Mouse (Mus musculus) liver, embryonic 15.5 days (tissue): ENCODE results near the gene Rnf11. TPM values are rescaled to one million over a fixed set of nuclear protein-coding genes. Genes with fewer than 3 reads are reported as not detected.

ENCODE experiments used
- ATAC-seq: fragments of 200-750 bp; cut with Nextera tagmentation; 2 replicates; pipeline ENCODE4 v1.8.0; 2017; ENCODE audit warnings: moderate number of reproducible peaks, mild to moderate bottlenecking, moderate library complexity; ENCODE audit not compliant: insufficient read depth
- H3K27ac ChIP-seq: fragments of 300-500 bp; sonication (generic); replicated peaks from 2 replicates; pipeline ENCODE4 v1.5.1; 2015; ENCODE audit warnings: mild to moderate bottlenecking, inconsistent platforms
- H3K27me3 ChIP-seq: fragments of 300-500 bp; sonication (generic); 2 replicates; pipeline ENCODE4 v1.6.1; 2015; ENCODE audit warnings: mild to moderate bottlenecking, inconsistent platforms
- H3K36me3 ChIP-seq: fragments of 300-500 bp; sonication (generic); replicated peaks from 2 replicates; pipeline ENCODE4 v1.6.1; 2015; ENCODE audit warnings: moderate library complexity, mild to moderate bottlenecking, inconsistent platforms
- H3K4me1 ChIP-seq: fragments of 300-500 bp; sonication (generic); replicated peaks from 2 replicates; pipeline ENCODE4 v1.6.1; 2015; ENCODE audit warnings: inconsistent platforms
- H3K4me2 ChIP-seq: fragments of 300-500 bp; sonication (generic); 2 replicates; pipeline ENCODE4 v1.6.1; 2015; ENCODE audit warnings: moderate library complexity, mild to moderate bottlenecking, inconsistent platforms
- H3K4me3 ChIP-seq: fragments of 300-500 bp; sonication (generic); replicated peaks from 2 replicates; pipeline ENCODE4 v1.5.1; 2015; ENCODE audit warnings: mild to moderate bottlenecking, inconsistent platforms
- H3K9ac ChIP-seq: fragments of 300-500 bp; sonication (generic); 2 replicates; pipeline ENCODE4 v1.6.1; 2015; ENCODE audit warnings: moderate library complexity, mild to moderate bottlenecking, inconsistent platforms
- H3K9me3 ChIP-seq: fragments of 300-500 bp; sonication (generic); replicated peaks from 2 replicates; pipeline ENCODE4 v1.6.1; 2016; ENCODE audit warnings: inconsistent platforms
- WGBS: fragments of 180-500 bp; shearing (Covaris S2); methylation state at CpG from one replicate; pipeline ENCODE4 v1.1.7; 2015; ENCODE audit warnings: mixed read lengths; ENCODE audit not compliant: insufficient replicate concordance; 5-methylcytosine and 5-hydroxymethylcytosine counted together
- polyA plus RNA-seq: library from polyadenylated mRNA; unstranded; fragments of >200 nt; fragmentation: Nextera tagmentation; extraction: Ambion mirVana; gene quantifications from 2 replicates; pipeline ENCODE4 v1.2.1, GENCODE M21; 2015

Gene Rnf11
- polyA plus RNA-seq, 1 experiment from 2014 or later, result 34.1 TPM

DNA sequence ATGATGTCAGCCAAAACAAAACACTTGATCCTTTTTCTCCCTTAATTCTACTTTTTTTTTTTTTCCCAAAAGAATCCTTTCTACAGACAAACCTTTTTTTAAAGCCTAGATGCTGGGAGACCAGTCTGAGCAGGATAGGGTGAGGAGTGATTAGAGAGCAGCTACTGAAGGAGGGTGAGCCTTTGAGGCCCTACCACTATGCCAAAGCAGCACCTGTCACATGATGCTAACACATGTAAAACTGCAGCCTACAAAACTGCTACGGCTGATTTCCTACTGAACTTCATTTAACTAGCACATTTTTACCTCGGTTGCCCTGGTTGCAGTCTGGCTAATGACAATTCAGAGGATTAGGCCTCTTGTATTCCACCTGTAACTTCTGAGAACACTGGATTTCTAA lies 39.6 kb downstream of the Rnf11 start:
- WGBS, result 23% methylated on average over 2 of the region's 2 CpGs
- peak overlapping the region; percentile 69 for H3K4me2 ChIP-seq
- no peaks in the 10 kb centered on the region for H3K27me3 ChIP-seq
- peaks cover 64% of the 10 kb centered on the region for H3K36me3 ChIP-seq
- H3K9me3 ChIP-seq, result no peaks in the 10 kb centered on the region
- peak overlapping the region; percentile 56 for H3K9ac ChIP-seq
- ATAC-seq, result peak; percentile 79
- H3K27ac ChIP-seq, result peak overlapping the region; percentile 98
- H3K4me3 ChIP-seq, result peak overlapping the region; percentile 17; the same call in 1 of the 2 replicates
- peaks cover 75% of the 10 kb centered on the region for H3K4me1 ChIP-seq

GRCm38 (mm10) chr4:109444471-109444870 lies 40.1 kb downstream of the Rnf11 start:
- ATAC-seq, result no peak
- Histone ChIP-seq H3K4me1 (peaks cover 80% of the 10 kb centered on the region), H3K27ac (peak overlapping the region; percentile 98), H3K36me3 (peaks cover 60% of the 10 kb centered on the region), H3K4me3 (no peak overlapping the region), H3K9ac (peak overlapping the region; percentile 56), H3K27me3 (no peaks in the 10 kb centered on the region), H3K9me3 (no peaks in the 10 kb centered on the region), H3K4me2 (peak overlapping the region; percentile 69)
- 71% methylated on average over 6 of the region's 6 CpGs for WGBS

GRCm38 (mm10) chr4:109442649-109443048 lies 41.9 kb downstream of the Rnf11 start:
- no peak for ATAC-seq
- WGBS, result 61% methylated on average over 4 of the region's 4 CpGs
- 0 out of 2 replicates have a peak overlapping the region, but pooled peaks have one; percentile 9 for H3K4me3 ChIP-seq
- peak overlapping the region; percentile 98 for H3K27ac ChIP-seq
- no peaks in the 10 kb centered on the region for H3K9me3 ChIP-seq
- peaks cover 58% of the 10 kb centered on the region for H3K36me3 ChIP-seq
- H3K27me3 ChIP-seq, result no peaks in the 10 kb centered on the region
- peak overlapping the region; percentile 62 for H3K4me2 ChIP-seq
- H3K9ac ChIP-seq, result peak overlapping the region; percentile 4; the same call in 1 of the 2 replicates
- H3K4me1 ChIP-seq, result peaks cover 98% of the 10 kb centered on the region

GRCm38 (mm10) chr4:109442126-109442525 lies 42.4 kb downstream of the Rnf11 start:
- WGBS, result 80% methylated on average over 7 of the region's 7 CpGs

DNA sequence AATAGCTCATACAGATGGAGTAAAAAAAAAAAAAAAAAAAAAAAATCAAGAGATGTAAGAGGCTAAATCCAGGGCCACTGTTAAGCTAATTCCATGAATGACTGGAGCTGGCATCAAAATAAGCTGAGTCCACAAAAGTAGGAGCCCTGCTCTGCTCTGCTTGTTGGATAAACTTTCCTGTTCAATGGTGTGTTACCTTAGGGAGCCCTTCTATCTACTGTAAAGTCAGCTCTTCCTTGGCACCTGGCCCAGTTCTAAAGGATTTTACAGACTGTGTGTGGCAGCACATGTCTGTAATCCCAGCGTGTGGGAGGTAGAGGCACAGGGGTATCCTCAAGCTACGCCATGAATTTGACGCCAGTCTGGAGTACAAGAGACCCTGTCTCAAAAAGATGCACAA lies 43.5 kb downstream of the Rnf11 start:
- H3K36me3 ChIP-seq, result peaks cover 46% of the 10 kb centered on the region
- ATAC-seq, result no peak
- H3K4me1 ChIP-seq, result peaks cover 85% of the 10 kb centered on the region
- peak overlapping the region; percentile 98 for H3K27ac ChIP-seq
- no peak overlapping the region; the same call in 1 of the 2 replicates for H3K9ac ChIP-seq
- WGBS, result 85% methylated on average over 3 of the region's 3 CpGs
- H3K27me3 ChIP-seq, result no peaks in the 10 kb centered on the region
- peak overlapping the region; percentile 62 for H3K4me2 ChIP-seq
- no peaks in the 10 kb centered on the region for H3K9me3 ChIP-seq
- peak overlapping the region; percentile 23; the same call in 1 of the 2 replicates for H3K4me3 ChIP-seq

More at GRCm38 (mm10) chr4:109442126-109442525, 42.4 kb downstream of the Rnf11 start:
- Histone ChIP-seq H3K36me3 (peaks cover 54% of the 10 kb centered on the region), H3K9me3 (no peaks in the 10 kb centered on the region), H3K4me1 (peaks cover 96% of the 10 kb centered on the region), H3K4me3 (0 out of 2 replicates have a peak overlapping the region, but pooled peaks have one; percentile 9), H3K9ac (peak overlapping the region; percentile 4; the same call in 1 of the 2 replicates), H3K27me3 (no peaks in the 10 kb centered on the region), H3K4me2 (peak overlapping the region; percentile 62), H3K27ac (peak overlapping the region; percentile 98)
- ATAC-seq, result no peak

DNA sequence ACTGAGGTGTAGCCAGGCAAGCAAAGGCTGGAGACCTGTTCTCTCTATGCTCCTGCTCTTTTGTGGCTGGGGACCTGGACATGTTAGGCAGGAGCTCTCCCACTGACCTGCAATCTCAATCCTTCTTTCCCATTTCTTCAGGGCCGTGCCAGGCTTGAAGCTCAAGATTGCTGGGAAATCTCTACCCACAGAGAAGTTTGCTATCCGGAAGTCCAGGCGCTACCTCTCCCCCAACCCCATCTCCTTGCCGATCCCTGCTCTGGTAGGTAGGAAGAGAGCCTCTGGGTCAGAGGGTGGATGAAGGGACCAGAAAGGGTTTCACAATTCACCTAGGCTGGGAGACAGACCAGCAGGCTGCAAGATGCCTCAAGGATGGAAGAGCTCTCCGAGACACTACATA lies 44.1 kb downstream of the Rnf11 start:
- H3K9ac ChIP-seq, result peak overlapping the region; percentile 59
- H3K4me2 ChIP-seq, result peak overlapping the region; percentile 62
- ATAC-seq, result no peak
- H3K36me3 ChIP-seq, result peaks cover 46% of the 10 kb centered on the region
- H3K27me3 ChIP-seq, result no peaks in the 10 kb centered on the region
- peak overlapping the region; percentile 23 for H3K4me3 ChIP-seq
- no peaks in the 10 kb centered on the region for H3K9me3 ChIP-seq
- H3K27ac ChIP-seq, result peak overlapping the region; percentile 98
- peaks cover 79% of the 10 kb centered on the region for H3K4me1 ChIP-seq
- 82% methylated on average over 5 of the region's 5 CpGs for WGBS

DNA sequence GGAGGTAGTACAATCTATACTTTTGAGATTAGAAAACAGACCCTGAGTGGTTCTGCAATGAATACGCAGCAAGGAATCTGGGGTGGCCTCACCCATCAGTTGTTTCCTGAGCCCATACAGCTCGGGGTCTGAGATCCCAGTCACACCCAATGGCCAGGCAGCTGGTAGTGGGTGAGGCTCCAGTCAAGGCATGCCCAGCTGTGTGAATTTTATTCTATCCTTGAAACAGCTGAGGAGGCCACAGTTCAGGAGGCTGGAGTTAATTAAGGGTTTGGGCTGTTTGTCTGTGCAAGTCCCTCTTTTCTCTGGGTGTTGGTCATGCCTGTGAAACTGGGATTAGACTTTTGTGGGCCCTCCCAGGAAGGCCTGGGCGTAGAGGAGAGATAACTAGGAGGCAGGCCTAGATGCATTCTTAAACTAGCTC lies 44.7 kb downstream of the Rnf11 start:
- Histone ChIP-seq H3K36me3 (peaks cover 46% of the 10 kb centered on the region), H3K27me3 (no peaks in the 10 kb centered on the region), H3K4me3 (peak overlapping the region; percentile 31), H3K4me2 (peak overlapping the region; percentile 62), H3K27ac (peak overlapping the region; percentile 98), H3K4me1 (peaks cover 73% of the 10 kb centered on the region), H3K9ac (peak overlapping the region; percentile 59), H3K9me3 (no peaks in the 10 kb centered on the region)
- peak; percentile 88 for ATAC-seq
- WGBS, result 20% methylated on average over 3 of the region's 3 CpGs

DNA sequence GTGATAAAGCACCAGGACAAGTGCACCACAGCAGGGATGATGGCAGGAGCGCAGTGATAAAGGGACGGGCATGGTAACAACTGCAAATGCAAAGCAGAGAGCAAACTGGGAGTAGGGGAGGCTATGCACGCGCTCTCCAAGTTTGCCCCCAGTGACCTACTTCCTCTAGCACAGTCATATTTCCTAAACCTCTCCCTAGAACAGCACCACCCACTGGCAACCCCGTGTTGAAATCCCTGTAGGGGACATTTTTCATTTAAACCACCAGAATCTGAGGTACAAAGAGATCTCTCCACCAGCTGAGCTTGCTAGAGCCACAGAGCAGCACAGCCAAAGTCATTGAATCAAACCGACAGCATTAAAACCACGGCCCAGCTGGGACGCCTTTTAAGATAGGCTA lies 45.4 kb downstream of the Rnf11 start:
- H3K27me3 ChIP-seq, result no peaks in the 10 kb centered on the region
- H3K4me2 ChIP-seq, result peak overlapping the region; percentile 62
- 44% methylated on average over 8 of the region's 8 CpGs for WGBS
- peaks cover 44% of the 10 kb centered on the region for H3K36me3 ChIP-seq
- H3K4me3 ChIP-seq, result peak overlapping the region; percentile 31
- H3K9ac ChIP-seq, result peak overlapping the region; percentile 59
- no peaks in the 10 kb centered on the region for H3K9me3 ChIP-seq
- ATAC-seq, result no peak
- peaks cover 66% of the 10 kb centered on the region for H3K4me1 ChIP-seq
- peak overlapping the region; percentile 98 for H3K27ac ChIP-seq

GRCm38 (mm10) chr4:109437913-109438878 lies 46.3 kb downstream of the Rnf11 start:
- Histone ChIP-seq H3K4me1 (peaks cover 62% of the 10 kb centered on the region), H3K27me3 (no peaks in the 10 kb centered on the region), H3K4me3 (0 out of 2 replicates have a peak overlapping the region, but pooled peaks have one; percentile 31), H3K9me3 (no peaks in the 10 kb centered on the region), H3K27ac (peak overlapping the region; percentile 98), H3K36me3 (peaks cover 35% of the 10 kb centered on the region), H3K4me2 (peak overlapping the region; percentile 62), H3K9ac (peak overlapping the region; percentile 59; the same call in 1 of the 2 replicates)
- peak; percentile 38 for ATAC-seq
- WGBS, result 43% methylated on average over 9 of the region's 9 CpGs

DNA sequence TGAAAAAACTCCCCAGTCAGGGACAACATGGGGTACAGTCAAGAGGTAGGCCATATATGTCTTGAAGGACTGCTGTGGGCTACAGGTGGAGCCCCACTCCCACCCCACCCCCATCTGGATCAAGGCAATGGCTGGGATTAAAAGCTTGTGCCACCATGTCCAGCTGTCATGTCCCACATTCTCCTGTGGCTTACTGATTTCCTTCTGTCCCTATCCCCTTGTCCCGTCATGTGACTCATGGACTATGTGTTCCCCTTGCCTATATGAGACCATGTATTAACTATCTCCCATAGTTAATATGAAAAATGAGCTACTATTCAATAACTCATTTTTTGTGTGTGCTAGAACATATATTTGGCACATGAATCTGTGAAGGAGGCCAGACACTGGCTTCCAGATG lies 50.3 kb downstream of the Rnf11 start:
- H3K4me2 ChIP-seq, result no peak overlapping the region
- H3K4me1 ChIP-seq, result peaks cover 55% of the 10 kb centered on the region
- H3K4me3 ChIP-seq, result no peak overlapping the region
- no peak overlapping the region for H3K9ac ChIP-seq
- H3K36me3 ChIP-seq, result peaks cover 13% of the 10 kb centered on the region
- no peak overlapping the region for H3K27ac ChIP-seq
- no peak for ATAC-seq
- H3K27me3 ChIP-seq, result no peaks in the 10 kb centered on the region
- 95% methylated on average over 1 of the region's 1 CpGs for WGBS
- H3K9me3 ChIP-seq, result no peaks in the 10 kb centered on the region

DNA sequence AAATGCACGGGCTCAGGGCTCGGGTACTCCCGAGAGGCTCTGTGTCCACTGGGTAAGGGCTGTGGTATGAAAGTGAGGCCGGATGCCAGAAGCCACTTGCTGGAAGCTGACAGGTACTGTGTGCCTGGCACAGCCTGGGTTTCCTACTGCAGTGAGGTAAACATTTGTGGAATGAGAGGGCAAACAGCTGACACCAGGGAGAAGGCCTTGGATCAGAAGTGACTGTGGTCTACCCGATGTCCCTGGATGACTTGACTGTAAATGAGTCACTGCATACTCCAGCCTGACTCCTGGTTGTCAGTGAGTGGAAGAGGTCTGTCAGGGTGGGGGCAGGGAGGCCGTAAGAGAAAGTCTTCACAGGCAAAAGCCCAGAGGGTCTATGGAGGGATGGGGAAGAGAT lies 50.9 kb downstream of the Rnf11 start:
- no peak for ATAC-seq
- Histone ChIP-seq H3K4me1 (peaks cover 49% of the 10 kb centered on the region), H3K9ac (no peak overlapping the region), H3K9me3 (no peaks in the 10 kb centered on the region), H3K36me3 (peaks cover 7% of the 10 kb centered on the region), H3K4me3 (no peak overlapping the region), H3K4me2 (no peak overlapping the region), H3K27me3 (no peaks in the 10 kb centered on the region), H3K27ac (no peak overlapping the region)
- WGBS, result 80% methylated on average over 6 of the region's 6 CpGs
